Mouse (Mus musculus) heart, adult 2 months (tissue): ENCODE results near the gene Tas2r123.

Experiments
- CTCF ChIP-seq: fragments of 200-600 bp; IDR thresholded peaks from 2 replicates; pipeline ENCODE4 v1.8.1; 2022; ENCODE audit warnings: antibody characterized with exemption, mild to moderate bottlenecking, moderate library complexity
- EP300 ChIP-seq: fragments of 200-500 bp; IDR thresholded peaks from 2 replicates; pipeline ENCODE4 v1.6.1; 2011; ENCODE audit warnings: low read depth, low read length, control low read depth; ENCODE audit not compliant: insufficient read depth
- POLR2A ChIP-seq: fragments of 200-500 bp; IDR thresholded peaks from 2 replicates; pipeline ENCODE4 v1.6.1; 2011; ENCODE audit warnings: mild to moderate bottlenecking, low read depth, low read length, control low read depth; ENCODE audit not compliant: insufficient read depth

DNA sequence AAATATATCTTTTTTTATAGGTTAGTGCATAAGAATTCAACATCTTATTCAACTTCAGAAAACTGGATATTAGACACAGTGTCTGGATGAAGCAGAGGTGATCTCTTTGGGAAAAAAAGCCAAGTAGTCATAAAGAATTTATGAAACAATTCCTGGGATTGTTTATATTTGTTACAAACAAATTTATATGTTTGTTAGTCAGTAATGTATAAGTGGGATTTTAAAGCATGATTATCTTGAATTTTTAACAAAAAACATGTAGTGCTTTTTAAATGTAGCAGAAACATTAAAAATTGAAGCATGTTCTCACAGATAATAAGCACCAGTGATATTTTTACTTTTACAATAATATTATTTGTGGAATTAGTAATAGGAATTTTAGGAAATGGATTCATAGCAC lies 20.8 kb downstream of the Tas2r123 start, which contains the start of gene Tas2r110:
- TF ChIP-seq POLR2A (no peak), CTCF (no peak), EP300 (no peak)
